In the genomic region with DNA sequence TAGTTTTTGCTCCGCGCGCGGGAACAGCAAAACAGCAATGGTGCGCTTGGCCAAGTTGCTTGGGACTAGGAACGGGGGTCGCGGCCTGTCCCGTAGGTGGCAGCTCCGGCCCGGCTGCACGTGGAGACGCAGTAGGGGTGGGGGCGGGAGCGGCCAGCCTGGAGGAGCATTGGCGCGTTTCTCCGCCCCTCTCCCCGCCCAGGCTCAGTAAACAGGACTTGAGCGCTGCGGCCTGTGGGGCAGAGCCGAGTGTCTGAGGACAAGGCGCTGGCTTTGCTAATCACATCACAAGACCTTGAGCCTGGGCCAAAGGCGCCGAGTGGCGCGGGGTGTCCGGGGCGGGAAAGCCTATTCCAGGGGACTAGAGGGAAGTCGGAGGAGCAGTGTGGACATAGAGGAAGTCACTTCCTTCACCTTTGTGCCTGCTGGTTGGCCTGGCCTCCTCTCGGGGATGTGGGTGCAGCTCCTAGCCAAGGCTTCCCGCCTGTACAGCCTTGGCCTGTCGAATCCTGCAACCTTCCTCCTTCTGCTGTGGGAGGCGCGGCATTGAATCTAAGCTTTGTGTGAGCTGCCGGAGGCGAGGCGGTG, we compare ENCODE assay signal across 8 mouse cellular contexts. TPM values are rescaled to one million over a fixed set of nuclear protein-coding genes. Genes with fewer than 3 reads are reported as not detected.
A peak's percentile ranks its signal among the peaks of the same experiment; 100 is the strongest.
DNase-seq lines count a peak whose midpoint lies in the region; ATAC-seq lines count a peak whose summit lies in the region.

No protein-coding gene starts in this region.

- H3K9ac ChIP-seq in hindbrain, embryonic 11.5 days (ENCODE audit: low read depth, low read length), result peak overlapping the region; percentile 64

- peaks cover 3% of the 10 kb centered on the region; the same call in 1 of the 2 replicates for H3K27me3 ChIP-seq in hindbrain, embryonic 11.5 days (ENCODE audit: control insufficient read depth, insufficient read depth, low read length)

- H3K36me3 ChIP-seq in hindbrain, embryonic 11.5 days (ENCODE audit: control insufficient read depth, insufficient read depth, low read length), result no peaks in the 10 kb centered on the region; the same call in 1 of the 2 replicates

- H3K4me3 ChIP-seq in hindbrain, embryonic 11.5 days (ENCODE audit: low read depth, low read length), result peak overlapping the region; percentile 59

- no peaks in the 10 kb centered on the region for H3K9me3 ChIP-seq in hindbrain, embryonic 11.5 days (ENCODE audit: control insufficient read depth, low read length)

- ATAC-seq in hindbrain, embryonic 11.5 days (ENCODE audit: low FRiP score), result peak; percentile 83

- peak; percentile 84 for DNase-seq in MEL-GATA-1-ER (ENCODE audit: extremely low read depth, low read depth)
- DNase-seq in cerebellum, adult 9-11 months, result peak; percentile 75
- DNase-seq in frontal cortex, adult 2 months (ENCODE audit: extremely low spot score in 1 of 2, low spot score in 1 of 2), result peak; percentile 66 to 76
- DNase-seq in hindbrain, embryonic 11.5 days (ENCODE audit: low spot score), result peak; percentile 83
- peak; percentile 76 to 83 for DNase-seq in layer of hippocampus, postnatal 10 days (ENCODE audit: low spot score in 2 of 2)
- peak; percentile 95 for DNase-seq in lung, postnatal 14 days
- DNase-seq in ovary, postnatal 36 days (ENCODE audit: low spot score), result peak; percentile 96
- DNase-seq in thymus, postnatal 25 days, result peak; percentile 80

- peaks cover 9% of the 10 kb centered on the region for H3K4me1 ChIP-seq in hindbrain, embryonic 11.5 days (replicated peaks; ENCODE audit: control insufficient read depth, insufficient read depth, low read length)

- WGBS in hindbrain, embryonic 11.5 days, result under 1% methylated on average over 38 of the region's 38 CpGs

- H3K27ac ChIP-seq in hindbrain, embryonic 11.5 days (ENCODE audit: low read depth, low read length), result peak overlapping the region; percentile 94

- H3K4me2 ChIP-seq in hindbrain, embryonic 11.5 days (replicated peaks; ENCODE audit: low read depth, low read length), result peak overlapping the region; percentile 79

RNA-seq across cellular contexts. Expression of a gene that starts 0.7 kb away (rescaled TPM):
- 21.4 and 24.3 TPM in 2 replicates for polyA plus RNA-seq in frontal cortex, adult 2 months (2012; rRNA removed)
- 15.8 and 16.0 TPM in 2 replicates for polyA plus RNA-seq in hindbrain, embryonic 11.5 days (2014; fragmentation: Nextera tagmentation; extraction: Ambion mirVana)
- total RNA-seq in layer of hippocampus, postnatal 10 days (2021), result 10 to 100 TPM; 24.4 to 25.4 TPM

Comparison
In these comparisons a context has a peak if more than half of its experiments do, and no peak if none do; other contexts are left out.
1. Peak in every context shown above with its lines: DNase-seq, ATAC-seq, H3K4me3 ChIP-seq and H3K27ac ChIP-seq.